Mouse (Mus musculus) megakaryocyte, embryonic 14.5 days (primary cell): Measurements from ENCODE around the gene Jaml.

Experiments
- FLI1 ChIP-seq: IDR thresholded peaks from 2 replicates; pipeline ENCODE4 v1.6.1; 2012; ENCODE audit warnings: low read length, inconsistent platforms, mixed read lengths
- GATA1 ChIP-seq: IDR thresholded peaks from 3 replicates; pipeline ENCODE4 v1.6.1; 2012; ENCODE audit warnings: mixed read lengths, low read length, inconsistent platforms, borderline replicate concordance

DNA sequence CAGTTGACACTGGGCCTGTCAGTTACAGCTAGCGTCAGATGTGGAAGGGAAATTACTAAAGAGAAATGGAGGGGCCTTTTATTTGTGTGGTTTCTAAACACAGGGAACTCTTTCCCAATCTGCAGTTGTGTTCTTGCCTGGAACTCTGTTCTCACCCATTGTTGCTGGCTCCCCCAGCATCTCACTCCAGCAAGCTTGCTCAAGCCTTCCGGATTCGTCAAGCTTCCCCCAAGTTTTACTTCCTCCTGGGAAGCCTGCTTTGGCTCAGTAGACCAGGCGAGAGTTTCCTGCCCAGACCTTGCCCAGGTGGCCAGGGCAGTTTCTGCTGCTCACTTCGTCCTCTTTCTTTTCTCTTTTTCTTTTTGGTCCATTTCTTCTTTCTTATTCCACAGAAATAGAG, 5.6 kb downstream of the Jaml start:
- TF ChIP-seq GATA1 (no peak), FLI1 (no peak)
